Mouse (Mus musculus): Measurements from ENCODE around the gene Ptpn20. TPM values are rescaled to one million over a fixed set of nuclear protein-coding genes. Genes with fewer than 3 reads are reported as not detected.

Gene Ptpn20
- polyA plus RNA-seq, 1 experiment from 2014 or later: 0.43 TPM

GRCm38 (mm10) chr14:33607431-33607830 lies 18.4 kb downstream of the Ptpn20 start:
- H3K9me3 ChIP-seq (ENCODE audit: control insufficient read depth, low read length): no peaks in the 10 kb centered on the region
- H3K36me3 ChIP-seq (ENCODE audit: control insufficient read depth, insufficient read depth, low read length): no peaks in the 10 kb centered on the region
- no peak overlapping the region for H3K4me2 ChIP-seq (ENCODE audit: low read length)
- no peak overlapping the region for H3K4me3 ChIP-seq (ENCODE audit: low read length)
- no peak overlapping the region for H3K9ac ChIP-seq (ENCODE audit: low read depth, low read length)
- no peak overlapping the region for H3K27ac ChIP-seq (ENCODE audit: low read depth, low read length)
- WGBS: 93% methylated on average over 10 of the region's 10 CpGs
- no peaks in the 10 kb centered on the region for H3K27me3 ChIP-seq (replicated peaks; ENCODE audit: control insufficient read depth, insufficient read depth, low read length)
- no peaks in the 10 kb centered on the region for H3K4me1 ChIP-seq (ENCODE audit: control insufficient read depth, insufficient read depth, low read depth, low read length)
- no peak for ATAC-seq

DNA sequence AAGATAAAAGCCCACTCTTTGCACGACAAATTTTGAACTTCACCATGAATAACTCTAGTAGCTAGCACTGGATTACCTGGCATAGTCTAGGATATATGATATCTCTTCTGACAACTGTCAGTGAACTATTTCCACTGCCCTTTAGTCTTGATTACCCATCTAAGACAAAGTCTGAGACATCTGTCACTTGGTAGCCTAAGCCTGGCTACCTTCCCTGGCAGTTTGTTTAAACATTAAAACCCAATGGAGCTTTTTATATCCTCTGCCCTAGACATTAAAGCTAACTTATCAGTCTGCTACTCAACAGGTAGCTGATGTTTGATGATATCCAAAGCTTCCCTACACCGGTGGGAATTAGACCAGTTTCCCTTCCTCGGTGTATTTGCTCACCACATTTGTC lies 36.0 kb downstream of the Ptpn20 start:
- no peak overlapping the region for H3K4me3 ChIP-seq (ENCODE audit: low read length)
- H3K9ac ChIP-seq (ENCODE audit: low read depth, low read length): no peak overlapping the region
- no peak overlapping the region for H3K4me2 ChIP-seq (ENCODE audit: low read length)
- no peak overlapping the region for H3K27ac ChIP-seq (ENCODE audit: low read depth, low read length)
- no peaks in the 10 kb centered on the region for H3K27me3 ChIP-seq (replicated peaks; ENCODE audit: control insufficient read depth, insufficient read depth, low read length)
- ATAC-seq: no peak
- WGBS: 91% methylated on average over 3 of the region's 3 CpGs
- no peaks in the 10 kb centered on the region for H3K9me3 ChIP-seq (ENCODE audit: control insufficient read depth, low read length)
- H3K36me3 ChIP-seq (ENCODE audit: control insufficient read depth, insufficient read depth, low read length): no peaks in the 10 kb centered on the region
- no peaks in the 10 kb centered on the region for H3K4me1 ChIP-seq (ENCODE audit: control insufficient read depth, insufficient read depth, low read depth, low read length)

DNA sequence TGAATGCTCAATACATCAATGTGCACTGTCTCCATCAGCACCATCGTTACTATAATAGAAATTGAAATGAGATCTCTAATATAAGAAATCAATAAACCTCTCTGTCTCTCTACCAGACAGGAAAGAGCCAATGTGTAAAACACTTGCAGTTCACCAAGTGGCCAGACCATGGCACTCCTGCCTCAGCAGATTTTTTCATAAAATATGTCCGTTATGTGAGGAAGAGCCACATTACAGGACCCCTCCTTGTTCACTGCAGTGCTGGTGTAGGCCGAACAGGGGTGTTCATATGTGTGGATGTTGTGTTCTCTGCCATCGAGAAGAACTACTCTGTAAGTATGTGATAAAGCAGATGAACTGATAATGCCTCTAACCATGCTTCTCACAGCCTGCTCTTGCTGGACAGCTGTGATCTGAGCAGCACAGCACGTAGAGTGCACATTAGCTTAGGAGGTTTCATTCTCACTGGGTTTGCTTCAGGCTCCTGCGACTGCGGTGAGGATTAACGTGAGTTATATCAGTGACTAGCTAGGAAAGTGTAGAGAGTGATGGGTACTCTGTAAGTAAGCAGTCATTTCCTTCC lies 43.9 kb downstream of the Ptpn20 start:
- H3K36me3 ChIP-seq (ENCODE audit: control insufficient read depth, insufficient read depth, low read length): no peaks in the 10 kb centered on the region
- peak overlapping the region; percentile 8; the same call in 1 of the 2 replicates for H3K27ac ChIP-seq (ENCODE audit: low read depth, low read length)
- H3K4me2 ChIP-seq (ENCODE audit: low read length): no peak overlapping the region
- 57% methylated on average over 8 of the region's 8 CpGs for WGBS
- ATAC-seq: peak; percentile 83
- no peaks in the 10 kb centered on the region for H3K9me3 ChIP-seq (ENCODE audit: control insufficient read depth, low read length)
- H3K4me3 ChIP-seq (ENCODE audit: low read length): no peak overlapping the region
- peaks cover 3% of the 10 kb centered on the region; the same call in 1 of the 2 replicates for H3K4me1 ChIP-seq (ENCODE audit: control insufficient read depth, insufficient read depth, low read depth, low read length)
- no peaks in the 10 kb centered on the region for H3K27me3 ChIP-seq (replicated peaks; ENCODE audit: control insufficient read depth, insufficient read depth, low read length)
- H3K9ac ChIP-seq (ENCODE audit: low read depth, low read length): peak overlapping the region; percentile 38; the same call in 1 of the 2 replicates

- H3K27ac ChIP-seq (ENCODE audit: low read depth, low read length): no peak overlapping the region
- whole genome bisulfite sequencing: 84% methylated on average over 4 of the region's 4 CpGs
- H3K36me3 ChIP-seq (ENCODE audit: control insufficient read depth, insufficient read depth, low read length): no peaks in the 10 kb centered on the region
- no peak for ATAC-seq
- H3K4me2 ChIP-seq (ENCODE audit: low read length): no peak overlapping the region
- peaks cover 3% of the 10 kb centered on the region; the same call in 1 of the 2 replicates for H3K4me1 ChIP-seq (ENCODE audit: control insufficient read depth, insufficient read depth, low read depth, low read length)
- no peak overlapping the region for H3K4me3 ChIP-seq (ENCODE audit: low read length)
- no peaks in the 10 kb centered on the region for H3K27me3 ChIP-seq (replicated peaks; ENCODE audit: control insufficient read depth, insufficient read depth, low read length)
- no peak overlapping the region for H3K9ac ChIP-seq (ENCODE audit: low read depth, low read length)
- H3K9me3 ChIP-seq (ENCODE audit: control insufficient read depth, low read length): no peaks in the 10 kb centered on the region
Measured at GRCm38 (mm10) chr14:33634354-33634753, 45.3 kb downstream of the Ptpn20 start.

DNA sequence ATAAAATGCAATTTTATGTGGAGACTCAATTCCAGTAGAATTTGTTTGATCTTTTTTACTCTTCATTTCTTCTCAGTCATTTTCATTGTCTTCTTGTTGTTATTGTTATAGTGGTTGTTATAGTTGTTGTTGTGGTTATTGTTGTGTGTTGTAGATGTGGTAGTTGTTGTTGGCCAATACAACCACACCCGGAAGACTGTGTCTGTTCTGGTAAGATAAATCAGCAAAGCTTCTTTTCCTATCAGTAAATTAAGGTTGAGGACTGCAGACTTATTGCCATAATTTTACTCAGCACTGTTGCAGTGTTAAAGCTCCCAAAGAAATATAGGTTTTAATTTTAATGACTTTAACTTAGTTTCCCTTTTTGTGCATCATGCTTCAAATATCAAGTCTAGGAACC lies 45.8 kb downstream of the Ptpn20 start:
- 96% methylated on average over 1 of the region's 1 CpGs for WGBS
- H3K27ac ChIP-seq (ENCODE audit: low read depth, low read length): no peak overlapping the region

GRCm38 (mm10) chr14:33639357-33639756 lies 50.4 kb downstream of the Ptpn20 start:
- no peak overlapping the region for H3K9ac ChIP-seq (ENCODE audit: low read depth, low read length)
- ATAC-seq: no peak
- no peak overlapping the region for H3K4me3 ChIP-seq (ENCODE audit: low read length)
- H3K4me2 ChIP-seq (ENCODE audit: low read length): no peak overlapping the region
- no peaks in the 10 kb centered on the region for H3K4me1 ChIP-seq (ENCODE audit: control insufficient read depth, insufficient read depth, low read depth, low read length)
- H3K27ac ChIP-seq (ENCODE audit: low read depth, low read length): no peak overlapping the region
- no peaks in the 10 kb centered on the region for H3K27me3 ChIP-seq (replicated peaks; ENCODE audit: control insufficient read depth, insufficient read depth, low read length)
- WGBS: 79% methylated on average over 5 of the region's 5 CpGs
- no peaks in the 10 kb centered on the region for H3K9me3 ChIP-seq (ENCODE audit: control insufficient read depth, low read length)
- no peaks in the 10 kb centered on the region for H3K36me3 ChIP-seq (ENCODE audit: control insufficient read depth, insufficient read depth, low read length)

More for the DNA sequence above, 45.8 kb downstream of the Ptpn20 start:
- Histone ChIP-seq H3K9me3 (ENCODE audit: control insufficient read depth, low read length) (no peaks in the 10 kb centered on the region), H3K27me3 (replicated peaks; ENCODE audit: control insufficient read depth, insufficient read depth, low read length) (no peaks in the 10 kb centered on the region), H3K36me3 (ENCODE audit: control insufficient read depth, insufficient read depth, low read length) (no peaks in the 10 kb centered on the region), H3K4me2 (ENCODE audit: low read length) (no peak overlapping the region), H3K4me1 (ENCODE audit: control insufficient read depth, insufficient read depth, low read depth, low read length) (peaks cover 3% of the 10 kb centered on the region; the same call in 1 of the 2 replicates), H3K9ac (ENCODE audit: low read depth, low read length) (no peak overlapping the region), H3K4me3 (ENCODE audit: low read length) (no peak overlapping the region)
- no peak for ATAC-seq

DNA sequence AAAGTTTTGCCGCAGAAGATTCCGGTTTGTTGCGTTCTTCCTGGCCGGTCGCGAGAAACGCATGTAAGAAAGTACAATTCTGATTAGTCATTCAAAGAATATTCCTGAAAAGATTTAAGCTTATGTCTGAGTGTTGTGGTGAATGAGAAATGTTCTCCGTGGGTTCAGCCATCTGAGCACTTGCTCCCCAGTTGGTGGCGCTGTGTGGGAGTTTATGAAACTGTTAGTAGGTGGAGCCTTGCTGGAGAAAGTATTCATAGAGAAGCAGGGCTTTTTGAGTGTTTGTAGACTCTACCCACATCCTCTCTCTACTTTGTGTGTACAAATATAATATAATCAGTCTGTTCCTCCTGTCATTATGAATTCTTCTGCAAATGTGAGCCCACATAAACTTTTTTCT lies 61.7 kb downstream of the Ptpn20 start:
- H3K27me3 ChIP-seq (replicated peaks; ENCODE audit: control insufficient read depth, insufficient read depth, low read length): no peaks in the 10 kb centered on the region
- WGBS: 91% methylated on average over 9 of the region's 9 CpGs

DNA sequence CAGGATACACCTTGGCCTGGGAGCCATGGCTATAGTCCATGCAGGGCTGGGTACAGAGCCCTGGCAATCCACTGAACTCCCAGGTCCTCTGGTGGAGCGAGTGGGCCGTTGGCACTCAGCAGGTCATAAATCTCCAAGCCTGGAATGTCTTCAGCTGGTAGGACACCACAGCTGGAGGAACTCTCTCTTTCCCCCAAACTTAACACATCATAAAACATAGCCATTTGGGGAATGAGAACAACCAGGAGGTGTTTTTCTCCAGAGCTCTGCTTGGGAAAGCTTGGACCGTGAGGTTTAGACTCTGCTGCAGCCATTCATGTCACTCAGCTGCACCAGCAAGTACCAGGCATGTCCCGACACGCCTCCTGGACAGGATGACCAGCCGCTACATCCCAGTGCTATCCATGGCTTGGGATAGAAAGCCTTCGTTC lies 68.5 kb downstream of the Ptpn20 start:
- WGBS: 90% methylated on average over 7 of the region's 7 CpGs

More for the DNA sequence above, 61.7 kb downstream of the Ptpn20 start:
- Histone ChIP-seq H3K27ac (ENCODE audit: low read depth, low read length) (no peak overlapping the region), H3K36me3 (ENCODE audit: control insufficient read depth, insufficient read depth, low read length) (no peaks in the 10 kb centered on the region), H3K9ac (ENCODE audit: low read depth, low read length) (no peak overlapping the region), H3K4me1 (ENCODE audit: control insufficient read depth, insufficient read depth, low read depth, low read length) (no peaks in the 10 kb centered on the region), H3K4me2 (ENCODE audit: low read length) (no peak overlapping the region), H3K9me3 (ENCODE audit: control insufficient read depth, low read length) (no peaks in the 10 kb centered on the region), H3K4me3 (ENCODE audit: low read length) (no peak overlapping the region)
- ATAC-seq: no peak

GRCm38 (mm10) chr14:33658331-33658730 lies 69.3 kb downstream of the Ptpn20 start:
- no peak overlapping the region for H3K9ac ChIP-seq (ENCODE audit: low read depth, low read length)
- H3K4me1 ChIP-seq (ENCODE audit: control insufficient read depth, insufficient read depth, low read depth, low read length): no peaks in the 10 kb centered on the region
- H3K9me3 ChIP-seq (ENCODE audit: control insufficient read depth, low read length): no peaks in the 10 kb centered on the region
- H3K27ac ChIP-seq (ENCODE audit: low read depth, low read length): no peak overlapping the region
- no peak overlapping the region for H3K4me3 ChIP-seq (ENCODE audit: low read length)
- no peaks in the 10 kb centered on the region for H3K27me3 ChIP-seq (replicated peaks; ENCODE audit: control insufficient read depth, insufficient read depth, low read length)
- no peak overlapping the region for H3K4me2 ChIP-seq (ENCODE audit: low read length)
- 40% methylated on average over 2 of the region's 2 CpGs for WGBS
- no peak for ATAC-seq
- no peaks in the 10 kb centered on the region for H3K36me3 ChIP-seq (ENCODE audit: control insufficient read depth, insufficient read depth, low read length)

More for the DNA sequence above, 68.5 kb downstream of the Ptpn20 start:
- no peak overlapping the region for H3K4me3 ChIP-seq (ENCODE audit: low read length)
- no peak overlapping the region for H3K27ac ChIP-seq (ENCODE audit: low read depth, low read length)
- H3K9me3 ChIP-seq (ENCODE audit: control insufficient read depth, low read length): no peaks in the 10 kb centered on the region
- no peak for ATAC-seq
- H3K4me2 ChIP-seq (ENCODE audit: low read length): no peak overlapping the region
- H3K4me1 ChIP-seq (ENCODE audit: control insufficient read depth, insufficient read depth, low read depth, low read length): no peaks in the 10 kb centered on the region
- H3K9ac ChIP-seq (ENCODE audit: low read depth, low read length): no peak overlapping the region
- no peaks in the 10 kb centered on the region for H3K27me3 ChIP-seq (replicated peaks; ENCODE audit: control insufficient read depth, insufficient read depth, low read length)
- H3K36me3 ChIP-seq (ENCODE audit: control insufficient read depth, insufficient read depth, low read length): no peaks in the 10 kb centered on the region
